Mouse (Mus musculus) retina, embryonic 14.5 days (tissue): ENCODE results near the gene Phlpp1.

Experiments
- DNase-seq: peaks from one replicate; pipeline ENCODE4 v3.0.0-alpha.2; 2015; ENCODE audit warnings: low spot score

Gene Phlpp1

DNA sequence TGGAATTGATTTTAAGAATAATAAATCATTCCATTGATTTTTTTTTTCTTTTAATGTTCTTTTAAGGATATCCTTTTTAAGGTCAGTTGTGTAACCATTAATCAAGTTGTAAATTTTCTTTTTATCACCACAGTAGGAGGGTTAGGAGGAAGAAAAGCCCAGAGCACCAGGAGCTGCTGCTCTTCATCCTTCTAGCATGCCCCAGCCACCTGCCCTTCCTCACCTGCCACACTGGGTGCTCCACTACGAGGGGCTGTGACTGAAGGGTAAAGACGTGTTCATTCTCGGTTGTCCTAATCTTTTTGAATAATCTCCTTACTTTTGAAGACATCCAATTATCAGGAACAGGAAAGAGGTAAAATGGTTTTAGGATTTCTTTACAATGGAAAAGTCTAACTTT lies 22.7 kb downstream of the Phlpp1 start:
- no peak for DNase-seq

DNA sequence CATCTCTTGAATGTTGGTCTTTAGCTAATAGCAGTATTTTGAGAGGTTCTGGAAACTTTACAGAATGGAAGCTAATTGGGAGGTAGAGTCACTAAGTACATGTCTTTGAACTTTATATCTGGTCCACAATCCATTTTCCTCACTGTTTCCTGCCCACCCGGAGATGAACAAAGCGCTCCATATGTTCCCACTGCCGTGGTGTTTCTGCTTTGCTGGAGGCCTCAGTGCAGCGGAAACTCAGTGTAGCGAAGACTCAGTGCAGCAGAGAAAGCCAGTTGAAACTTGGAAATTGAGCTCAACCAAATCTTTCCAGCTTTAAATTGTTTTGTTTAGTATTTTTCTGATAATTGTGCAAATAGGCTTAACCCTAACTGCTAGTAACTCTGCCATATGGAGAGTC lies 26.4 kb downstream of the Phlpp1 start:
- no peak for DNase-seq

DNA sequence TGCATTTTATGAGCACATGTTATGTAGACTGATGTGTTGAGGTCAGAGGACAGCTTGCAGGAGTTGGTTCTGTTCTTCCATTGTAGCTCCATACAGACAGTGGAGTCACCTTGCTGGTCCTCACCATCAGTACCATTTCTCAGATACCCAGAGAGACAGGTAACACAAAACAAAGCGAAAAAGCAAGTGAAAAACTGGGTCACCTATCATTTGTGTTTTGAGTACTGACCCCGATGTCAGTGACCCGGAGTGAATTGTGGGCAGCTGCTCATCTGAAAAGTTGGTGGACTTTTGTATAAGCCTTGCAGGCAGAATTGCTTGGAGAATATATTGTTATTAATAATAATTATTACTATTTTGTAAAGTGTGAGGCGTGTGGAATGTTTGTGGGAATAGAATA lies 27.6 kb downstream of the Phlpp1 start:
- DNase-seq: peak; percentile 53

DNA sequence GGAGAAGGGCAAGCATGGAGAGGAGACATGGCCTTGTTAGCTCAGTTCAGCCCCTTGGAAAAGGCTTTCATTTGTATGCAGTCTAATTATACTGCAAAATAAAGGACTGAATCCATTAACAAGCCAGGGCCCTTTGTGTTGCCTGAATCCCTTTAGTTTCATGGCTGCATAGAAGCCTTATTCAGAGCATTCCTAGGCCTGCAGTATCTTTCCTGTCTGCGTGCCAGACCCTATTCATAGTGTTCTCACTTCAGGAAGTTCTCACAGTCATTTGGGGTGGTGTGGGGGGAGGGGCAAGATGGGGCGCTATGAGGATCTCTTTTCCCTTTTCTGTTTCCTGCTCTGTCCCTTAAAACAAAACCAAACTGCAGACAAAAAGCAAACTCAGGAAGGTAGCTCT lies 28.1 kb downstream of the Phlpp1 start:
- DNase-seq: peak; percentile 76

DNA sequence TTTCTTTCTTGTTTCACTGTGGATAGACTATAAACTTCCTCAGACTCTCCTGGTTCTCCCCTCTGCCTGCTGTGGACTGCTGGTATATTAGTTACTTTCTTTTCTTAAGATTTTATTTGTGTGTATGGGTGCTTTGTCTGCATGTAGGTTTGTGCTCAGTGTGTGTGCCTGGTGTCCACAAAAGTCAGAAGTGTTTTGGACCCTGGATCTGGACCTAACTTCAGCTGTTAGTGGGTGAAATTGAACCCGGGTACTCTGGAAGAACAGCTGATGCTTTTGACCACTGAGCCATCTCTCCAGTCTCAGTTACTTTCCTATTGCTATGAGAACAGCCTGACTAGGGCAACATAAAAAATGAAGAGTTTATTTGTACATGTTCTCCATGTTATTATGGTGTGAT lies 29.5 kb downstream of the Phlpp1 start:
- DNase-seq: no peak

DNA sequence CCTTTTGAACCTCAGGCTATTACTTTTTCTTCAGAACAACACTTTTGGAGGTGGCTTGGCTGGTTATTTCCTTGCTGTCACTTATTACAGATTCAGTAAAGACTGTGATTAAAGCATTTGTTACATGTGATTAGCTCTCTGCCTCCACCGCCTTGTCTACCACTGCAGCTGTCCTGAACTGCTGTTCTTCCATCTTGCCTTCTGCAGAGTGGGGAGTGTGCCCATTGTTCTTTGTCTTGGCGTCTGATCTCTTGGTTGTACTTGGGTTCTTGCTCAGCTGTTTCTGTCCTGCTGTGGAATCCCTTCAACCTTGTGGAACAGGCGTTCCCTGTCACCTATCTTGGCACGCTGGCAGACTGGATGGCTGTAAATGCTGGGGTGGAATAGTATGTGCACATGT lies 30.4 kb downstream of the Phlpp1 start:
- peak; percentile 53 for DNase-seq

DNA sequence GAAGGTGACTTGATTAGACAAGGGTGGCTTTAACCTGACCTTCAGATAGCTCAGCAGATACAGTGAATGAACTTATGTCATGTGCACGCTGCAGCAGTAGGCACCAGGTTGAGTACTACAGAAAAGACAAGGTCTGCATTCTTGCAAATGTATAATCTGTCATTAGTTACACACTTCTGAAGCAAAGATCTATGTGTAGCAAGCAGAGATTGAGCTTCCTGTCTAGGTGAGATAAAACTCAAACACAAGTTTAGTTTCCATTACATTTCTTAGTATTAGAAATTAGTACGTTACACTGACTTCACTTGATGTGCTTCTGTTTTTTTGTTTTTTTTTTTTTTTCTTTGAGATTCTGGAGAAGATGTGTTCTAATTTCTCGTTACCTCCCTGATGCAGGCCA lies 32.4 kb downstream of the Phlpp1 start:
- no peak for DNase-seq

DNA sequence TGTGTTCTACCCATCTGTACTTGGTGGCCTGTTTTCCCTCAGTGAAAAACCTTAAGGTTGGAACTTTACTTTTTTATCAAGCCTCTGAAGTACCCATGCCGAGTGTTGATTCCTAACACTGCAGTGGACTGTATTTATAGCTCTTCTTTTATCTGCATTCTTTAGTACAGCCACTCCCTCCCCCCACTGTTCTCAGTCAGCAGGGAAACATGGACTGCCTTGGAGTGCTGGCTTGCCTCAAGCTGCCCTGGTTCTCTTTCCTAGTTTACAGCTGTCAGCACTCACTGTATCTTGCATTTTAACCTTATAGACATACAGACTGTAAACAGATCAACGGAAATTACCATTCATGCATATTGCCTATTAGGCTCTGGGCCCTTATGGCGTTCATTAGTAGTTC lies 32.8 kb downstream of the Phlpp1 start:
- DNase-seq: no peak

DNA sequence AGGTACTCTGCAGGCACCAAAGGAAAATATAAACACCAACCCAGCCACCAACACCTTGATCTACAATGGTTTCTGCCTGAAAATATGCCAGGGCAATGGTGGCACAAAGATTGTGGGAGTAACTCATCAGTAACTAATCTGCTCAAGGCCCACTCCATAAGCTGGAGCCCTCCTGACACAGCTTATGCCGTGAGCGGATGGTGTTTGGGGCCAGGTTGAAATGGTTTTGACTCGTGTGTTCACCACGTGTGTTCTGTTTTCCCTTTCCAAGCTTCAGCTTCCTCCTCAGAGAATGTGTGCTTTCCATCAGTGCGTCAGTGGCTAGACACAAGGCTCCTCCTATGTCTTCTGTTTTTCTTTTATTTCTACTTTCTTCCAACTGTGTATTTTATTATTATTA lies 37.0 kb downstream of the Phlpp1 start:
- DNase-seq: no peak

DNA sequence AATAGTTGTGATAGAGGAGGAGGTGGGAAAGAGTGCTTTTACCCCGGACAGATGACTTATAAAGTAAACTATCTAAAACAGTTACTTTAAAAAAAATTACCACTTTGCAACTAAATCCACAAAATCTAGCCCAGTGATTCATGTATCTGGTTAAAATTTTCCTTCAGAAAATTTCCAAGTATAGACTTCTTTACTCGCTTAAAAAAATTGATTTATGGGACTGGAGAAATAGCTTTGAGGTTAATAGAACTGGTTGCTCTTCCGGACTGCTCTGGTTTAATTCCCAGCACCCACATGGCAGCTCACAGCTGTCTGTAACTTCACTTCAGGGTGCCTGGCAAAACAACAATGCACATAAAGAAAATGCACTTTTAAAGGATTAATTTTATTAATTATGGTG lies 38.9 kb downstream of the Phlpp1 start:
- DNase-seq: no peak

DNA sequence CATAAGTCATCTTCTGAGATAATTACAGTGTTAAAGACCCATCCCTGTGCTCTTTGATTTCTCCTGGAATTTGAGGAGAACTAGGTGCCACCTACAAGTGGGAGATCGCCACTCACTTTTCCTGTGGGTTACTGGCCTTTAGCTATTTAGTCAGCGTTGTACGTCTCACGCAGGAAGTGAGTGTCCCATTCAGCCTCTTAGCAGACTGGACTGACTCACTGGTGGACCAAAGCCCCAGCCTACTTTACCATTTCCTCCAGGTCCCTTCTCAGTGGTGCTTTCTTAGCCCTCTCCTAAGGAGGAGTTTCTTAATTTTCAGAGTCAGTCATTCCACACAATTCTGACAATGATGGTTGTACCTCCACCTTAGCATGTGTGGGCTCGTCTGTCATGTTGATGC lies 39.6 kb downstream of the Phlpp1 start:
- no peak for DNase-seq

DNA sequence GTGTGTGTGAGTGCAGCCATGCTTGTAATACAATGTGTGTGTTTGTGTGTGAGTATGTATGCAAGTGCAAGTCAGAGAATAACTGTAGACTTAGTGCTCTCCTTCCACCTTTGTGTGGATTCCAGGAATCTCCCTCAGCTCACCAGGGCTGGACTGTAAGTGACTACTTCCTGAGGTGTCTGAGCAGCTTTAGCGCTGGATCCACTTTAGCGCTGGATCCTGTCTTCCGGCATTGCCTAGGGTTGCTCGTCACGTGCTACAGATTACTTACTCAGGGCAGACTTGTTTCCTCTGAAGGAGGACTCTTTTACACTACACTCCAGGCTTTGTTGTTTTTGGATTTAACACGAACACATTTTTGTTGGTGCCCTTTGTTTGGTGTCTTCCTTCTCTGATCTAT lies 48.9 kb downstream of the Phlpp1 start:
- DNase-seq: no peak

DNA sequence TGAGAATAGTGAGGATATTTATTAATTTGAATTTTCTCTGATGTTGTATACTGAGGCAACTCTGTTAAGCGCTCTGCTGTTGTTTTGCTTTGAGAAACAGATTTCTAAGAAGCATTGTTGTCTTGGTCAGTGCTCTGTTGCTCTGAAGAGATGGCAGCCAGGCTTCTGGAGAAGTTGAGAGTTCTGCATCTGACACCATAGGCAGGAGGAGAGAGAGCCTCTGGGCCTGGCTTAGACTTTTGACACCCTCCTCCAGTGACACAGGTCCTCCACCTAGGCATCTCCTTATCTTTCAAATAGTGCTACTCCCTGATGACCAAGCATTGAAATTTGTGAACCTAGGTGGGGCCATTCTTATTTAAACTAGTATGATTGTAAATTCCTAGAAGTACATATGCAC lies 49.8 kb downstream of the Phlpp1 start:
- DNase-seq: no peak

DNA sequence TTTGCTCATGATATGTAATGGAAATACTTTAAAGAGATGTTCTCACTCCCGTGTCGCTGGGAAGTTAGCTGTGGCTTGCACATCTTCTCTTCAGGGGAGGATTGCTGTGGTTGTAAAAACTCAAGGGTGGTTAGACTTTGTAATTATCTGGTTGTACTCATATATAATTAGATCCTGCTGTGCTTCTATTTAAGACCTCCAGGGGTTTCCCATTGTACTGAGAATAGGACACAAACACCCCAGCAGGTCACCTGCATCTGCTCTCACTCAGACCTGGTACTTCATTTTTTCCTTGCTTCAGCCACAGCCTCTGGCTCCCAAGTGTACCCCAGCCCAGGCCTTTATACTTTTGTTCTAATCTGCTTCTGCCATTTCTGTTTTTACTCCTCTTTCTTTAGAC lies 50.4 kb downstream of the Phlpp1 start:
- no peak for DNase-seq

DNA sequence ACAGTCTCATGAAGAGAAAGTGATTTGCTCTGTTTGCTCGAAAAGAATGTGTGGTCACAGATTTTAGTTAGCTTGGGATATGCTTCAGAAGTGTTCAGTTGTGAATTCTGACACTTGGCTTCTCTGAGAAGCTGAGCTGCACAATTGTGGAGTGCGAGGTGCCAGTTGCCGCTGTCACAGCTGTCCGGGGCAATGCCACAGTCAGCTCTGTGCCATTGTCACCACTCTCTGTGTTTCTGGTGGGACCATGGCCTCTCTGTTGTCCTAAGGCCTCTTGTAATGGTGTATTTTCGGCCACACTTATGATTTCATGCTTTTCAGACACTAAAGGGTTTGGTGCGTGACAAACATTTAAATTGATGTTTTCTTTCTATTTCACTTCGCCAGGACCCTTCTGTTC lies 55.1 kb downstream of the Phlpp1 start:
- no peak for DNase-seq

DNA sequence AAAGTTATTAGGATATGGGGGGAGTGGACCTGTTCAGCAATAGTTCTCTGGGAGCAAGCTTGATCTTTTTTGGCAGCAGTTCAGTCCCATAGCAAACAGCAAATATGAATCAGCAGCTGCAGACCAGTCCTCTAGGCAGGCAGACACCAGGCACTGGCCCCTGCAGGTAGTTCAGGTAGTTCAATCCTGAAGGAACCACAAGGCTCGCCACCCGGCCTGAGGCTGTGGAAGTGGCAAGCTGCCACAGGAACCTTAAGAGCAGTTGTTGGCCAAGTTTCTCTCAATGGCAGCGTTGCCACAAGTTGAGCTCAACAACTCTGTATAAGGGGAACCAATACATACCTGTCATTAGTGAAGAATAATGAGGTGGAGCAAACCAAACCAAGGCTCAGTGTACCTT lies 58.8 kb downstream of the Phlpp1 start:
- DNase-seq: no peak

DNA sequence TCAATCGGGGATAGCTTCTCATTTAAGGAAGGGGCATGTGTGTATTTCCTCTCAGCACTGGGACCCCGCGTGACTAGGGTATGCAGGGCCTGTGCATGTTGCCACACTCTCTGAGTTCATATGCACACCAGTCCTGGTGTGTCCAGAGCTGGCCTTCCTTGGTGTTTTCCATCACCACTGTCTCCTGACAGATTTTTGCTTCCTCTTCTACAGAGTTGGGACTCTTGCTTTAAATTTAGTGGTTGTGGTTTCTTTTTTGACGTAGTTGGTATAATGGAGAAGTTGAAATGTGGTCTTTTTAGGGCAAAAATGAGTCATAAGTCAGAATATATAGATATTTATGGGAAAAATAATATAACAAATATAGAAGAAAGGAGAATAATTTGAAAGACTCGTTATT lies 59.8 kb downstream of the Phlpp1 start:
- no peak for DNase-seq

DNA sequence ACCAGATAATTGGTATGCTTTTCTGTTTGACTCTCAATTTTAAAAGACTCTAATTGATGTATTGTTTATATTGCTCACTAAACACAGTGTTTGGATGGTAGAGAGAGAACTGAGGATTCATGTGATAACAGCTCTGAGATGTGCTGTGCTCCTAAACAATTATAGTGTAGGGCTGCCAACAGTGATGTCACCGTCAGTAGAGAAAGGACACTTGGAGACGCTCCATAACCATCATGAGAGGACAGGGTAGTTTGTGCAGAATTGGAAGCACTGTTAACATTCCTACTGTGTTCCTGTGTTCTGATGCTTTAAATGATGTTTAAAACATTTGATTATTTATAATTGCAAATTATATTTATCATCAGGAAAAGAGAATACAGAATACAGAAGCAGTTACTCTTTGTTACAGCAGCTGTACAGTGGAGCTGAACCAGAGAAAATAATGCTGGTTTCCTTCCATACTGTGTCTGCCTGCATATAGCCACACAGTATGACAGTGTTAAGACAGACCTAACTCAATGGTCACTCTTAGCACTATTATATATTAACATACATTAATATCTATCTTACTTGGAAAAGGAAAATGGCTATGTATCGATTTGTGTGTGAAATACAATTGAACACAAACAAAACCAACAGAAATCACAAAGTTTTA lies 60.4 kb downstream of the Phlpp1 start:
- no peak for DNase-seq

DNA sequence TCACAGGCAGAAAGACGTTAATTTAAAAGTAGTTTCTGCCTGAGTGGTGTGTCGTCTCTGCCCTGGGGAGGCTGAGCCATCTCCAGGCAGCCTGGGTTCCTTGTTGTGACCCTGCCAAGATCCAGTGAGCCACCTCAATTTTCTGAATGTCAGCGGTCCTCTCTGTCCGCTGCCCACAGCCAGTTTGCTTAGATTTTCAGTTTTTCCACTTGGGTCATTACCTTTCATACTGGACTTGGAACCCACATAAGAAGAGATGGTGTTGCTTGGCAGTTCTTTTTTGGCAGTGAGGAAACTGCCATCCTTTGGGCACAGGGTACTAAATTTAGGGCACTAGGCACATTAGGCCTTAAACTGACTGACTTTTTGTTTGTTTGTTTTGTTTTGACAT lies 60.9 kb downstream of the Phlpp1 start:
- DNase-seq: no peak

DNA sequence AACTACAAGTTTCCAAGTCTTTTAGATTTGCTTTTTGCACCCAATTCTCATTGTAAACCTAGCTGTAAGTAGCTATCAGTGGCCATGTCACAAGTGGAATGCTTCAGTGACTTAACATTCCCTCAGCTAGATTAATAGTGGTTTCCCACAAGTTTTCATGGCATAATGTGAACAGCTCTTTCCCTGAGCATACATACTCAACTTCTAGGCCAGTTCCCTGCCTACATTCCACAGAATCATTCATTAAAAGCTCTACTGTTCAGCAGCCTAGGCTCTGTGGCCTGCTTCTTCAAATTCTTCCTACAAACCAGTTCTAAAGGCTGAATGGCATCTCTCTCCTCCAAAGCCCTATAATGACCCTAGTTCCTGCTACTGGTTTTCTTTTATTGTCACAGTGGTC lies 65.4 kb downstream of the Phlpp1 start:
- no peak for DNase-seq

DNA sequence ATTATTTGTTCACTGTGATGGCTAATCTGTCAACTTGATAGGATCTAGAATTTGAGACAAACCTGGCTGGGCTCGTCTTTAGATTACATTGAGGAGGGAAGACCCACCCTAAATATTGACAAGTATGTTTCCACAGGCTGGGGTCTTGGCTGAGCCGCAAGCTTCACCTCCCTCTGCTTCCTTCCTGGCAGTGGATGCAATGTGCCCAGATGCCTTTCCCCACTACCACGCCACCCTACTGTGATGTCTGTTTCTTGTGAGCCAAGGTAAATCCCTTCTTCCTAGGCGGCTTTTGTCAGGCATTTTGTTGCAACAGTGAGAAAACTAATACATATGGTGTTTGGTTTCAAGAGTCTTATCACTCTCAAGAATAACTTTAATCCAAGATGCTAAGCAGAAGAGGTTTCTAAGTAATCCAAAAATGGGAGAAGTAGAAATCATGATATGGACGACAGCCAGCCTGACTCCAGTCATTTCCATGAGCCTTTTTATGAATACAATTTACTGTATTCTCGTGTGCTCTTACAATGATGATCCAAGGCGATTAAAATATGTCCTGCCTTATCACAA lies 68.6 kb downstream of the Phlpp1 start:
- DNase-seq: no peak

DNA sequence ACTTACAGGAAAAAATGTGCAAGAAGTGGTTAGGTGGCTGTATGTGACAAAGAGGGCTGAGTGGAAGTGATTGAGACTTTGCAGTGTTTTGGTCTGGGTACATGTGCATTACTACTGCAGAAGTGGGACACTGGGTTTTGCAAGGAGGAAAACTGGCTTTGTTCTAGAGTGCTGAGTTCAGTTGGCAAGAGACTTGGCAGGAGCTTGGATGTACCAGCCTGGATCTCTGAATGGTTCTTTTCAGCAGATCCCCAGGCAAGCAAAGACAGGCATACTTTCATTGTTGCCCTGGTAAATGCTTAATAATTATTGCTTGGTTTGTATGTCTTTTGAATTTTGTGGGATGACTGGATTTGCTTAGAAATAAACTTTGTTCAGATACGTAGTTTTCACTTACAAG lies 69.5 kb downstream of the Phlpp1 start:
- DNase-seq: no peak

DNA sequence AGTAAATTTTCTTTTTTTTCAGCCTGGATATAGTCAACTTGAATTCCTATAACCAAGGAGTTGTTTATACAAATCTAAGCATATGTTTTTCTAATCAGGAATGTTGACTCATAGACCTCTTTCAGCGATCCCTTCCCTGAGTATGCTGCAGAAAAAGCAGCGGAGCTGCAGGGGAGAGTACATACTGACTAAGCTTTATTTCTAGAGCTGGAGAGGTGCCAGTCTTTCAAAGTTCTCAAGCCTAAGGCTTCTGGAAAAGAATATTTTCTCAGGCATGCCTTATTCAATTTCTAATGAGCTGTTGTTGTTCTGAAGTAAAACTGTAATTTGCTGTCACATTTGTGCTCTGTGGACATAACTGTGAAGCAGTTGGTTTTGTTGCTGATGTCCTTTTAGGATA lies 70.6 kb downstream of the Phlpp1 start:
- DNase-seq: no peak

DNA sequence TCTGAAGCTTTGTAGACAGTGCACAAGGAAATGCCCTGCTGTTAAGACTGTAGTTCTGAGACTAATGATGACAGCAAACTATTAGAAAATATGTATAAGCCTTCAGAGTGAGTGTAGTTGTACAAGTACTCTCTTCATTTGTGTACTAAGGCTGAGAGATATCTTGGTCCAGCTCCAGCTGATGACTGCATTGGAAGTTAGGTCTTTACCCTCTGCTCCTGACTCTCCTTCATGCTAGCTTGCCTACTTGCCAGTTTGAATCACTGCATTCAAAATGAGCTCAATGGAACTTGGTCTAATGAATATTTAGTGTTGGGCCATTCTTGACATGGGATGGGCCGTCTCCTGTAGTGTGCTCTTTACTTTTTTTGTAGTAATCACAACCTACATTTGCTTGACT lies 71.8 kb downstream of the Phlpp1 start:
- no peak for DNase-seq

DNA sequence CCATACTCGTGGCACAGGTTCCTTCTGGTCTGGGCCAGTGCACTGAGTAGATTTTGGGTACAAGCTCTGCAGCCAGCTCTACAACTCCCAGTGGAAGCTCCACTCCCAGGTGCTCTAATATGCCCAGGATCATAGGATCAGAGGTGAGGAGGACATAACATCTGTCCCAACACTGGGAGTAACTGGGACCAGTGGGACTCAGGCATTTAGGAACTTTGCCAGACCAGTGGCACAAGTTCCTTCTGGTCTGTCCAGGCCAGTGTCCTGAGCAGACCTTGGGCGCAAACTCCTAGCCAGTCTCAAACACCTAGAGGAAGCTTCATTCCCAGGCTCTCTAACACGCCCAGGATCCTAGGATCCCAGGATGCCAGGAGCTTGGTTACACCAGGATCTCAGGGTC lies 72.7 kb downstream of the Phlpp1 start:
- DNase-seq: no peak
